Mouse (Mus musculus) liver, embryonic 14.5 days (tissue): ENCODE data around the gene Chadl.

ENCODE experiments used
- CTCF ChIP-seq: IDR thresholded peaks from 2 replicates; pipeline ENCODE4 v1.5.1; 2016; ENCODE audit warnings: antibody characterized with exemption, low read depth, control low read depth
- EP300 ChIP-seq: IDR thresholded peaks from 2 replicates; pipeline ENCODE4 v1.6.1; 2016; ENCODE audit warnings: antibody characterized with exemption, low read depth

GRCm38 (mm10) chr15:81723653-81724052 is 26.6 kb upstream of the Chadl start:
- no peak for TF ChIP-seq EP300
- no peak for TF ChIP-seq CTCF
